Mouse (Mus musculus) neural tube, embryonic 13.5 days (tissue): Measurements from ENCODE around the gene Acer2. TPM values are rescaled to one million over a fixed set of nuclear protein-coding genes. Genes with fewer than 3 reads are reported as not detected.

Experiments used
- polyA plus RNA-seq: library from polyadenylated mRNA; unstranded; fragments of >200 nt; fragmentation: Nextera tagmentation; extraction: Ambion mirVana; gene quantifications from 2 replicates; pipeline ENCODE4 v1.2.1, GENCODE M21; 2015

The Acer2 gene
- polyA plus RNA-seq, 1 experiment from 2014 or later, result 20.0 TPM

Other genes with a start within 250 kb of the Acer2 start
- gene Plin2, start 204.3 kb upstream of the Acer2 start, polyA plus RNA-seq, result 60.1 and 65.0 TPM in 2 replicates
- 3.2 and 5.8 TPM in 2 replicates for gene Dennd4c, start 125.8 kb upstream of the Acer2 start, polyA plus RNA-seq
- 437 and 462 TPM in 2 replicates for gene Rps6, start 17.0 kb upstream of the Acer2 start, polyA plus RNA-seq